Mouse (Mus musculus) heart, embryonic 13.5 days (tissue): Measurements from ENCODE around the gene Ppip5k1. TPM values are rescaled to one million over a fixed set of nuclear protein-coding genes. Genes with fewer than 3 reads are reported as not detected.

Experiments used
- ATAC-seq: fragments of 200-750 bp; cut with Nextera tagmentation; 2 replicates; pipeline ENCODE4 v1.8.0; 2017; ENCODE audit warnings: moderate TSS enrichment; ENCODE audit not compliant: insufficient number of reproducible peaks, low FRiP score, low TSS enrichment; ENCODE audit errors: extremely low read depth
- H3K27ac ChIP-seq: fragments of 300-500 bp; sonication (generic); replicated peaks from 2 replicates; pipeline ENCODE4 v1.5.1; 2015; ENCODE audit warnings: moderate library complexity, mild to moderate bottlenecking, inconsistent platforms
- H3K27me3 ChIP-seq: fragments of 300-500 bp; sonication (generic); replicated peaks from 2 replicates; pipeline ENCODE4 v1.6.1; 2015; ENCODE audit warnings: mild to moderate bottlenecking, inconsistent platforms
- H3K36me3 ChIP-seq: fragments of 300-500 bp; sonication (generic); 2 replicates; pipeline ENCODE4 v1.6.1; 2015; ENCODE audit warnings: mild to moderate bottlenecking, inconsistent platforms
- H3K4me1 ChIP-seq: fragments of 300-500 bp; sonication (generic); 2 replicates; pipeline ENCODE4 v1.6.1; 2015; ENCODE audit warnings: inconsistent platforms
- H3K4me2 ChIP-seq: fragments of 300-500 bp; sonication (generic); 2 replicates; pipeline ENCODE4 v1.6.1; 2015; ENCODE audit warnings: inconsistent platforms, mild to moderate bottlenecking, moderate library complexity
- H3K4me3 ChIP-seq: fragments of 300-500 bp; sonication (generic); 2 replicates; pipeline ENCODE4 v1.5.1; 2015; ENCODE audit warnings: moderate library complexity, mild to moderate bottlenecking, inconsistent platforms
- H3K9ac ChIP-seq: fragments of 300-500 bp; sonication (generic); 2 replicates; pipeline ENCODE4 v1.6.1; 2015; ENCODE audit warnings: inconsistent platforms, mild to moderate bottlenecking, moderate library complexity
- H3K9me3 ChIP-seq: fragments of 300-500 bp; sonication (generic); 2 replicates; pipeline ENCODE4 v1.6.1; 2016; ENCODE audit warnings: inconsistent platforms
- WGBS: fragments of 180-500 bp; shearing (Covaris S2); methylation state at CpG from one replicate; pipeline ENCODE4 v1.1.7; 2015; ENCODE audit warnings: mixed read lengths; 5-methylcytosine and 5-hydroxymethylcytosine counted together
- polyA plus RNA-seq: library from polyadenylated mRNA; unstranded; fragments of >200 nt; fragmentation: Nextera tagmentation; extraction: Ambion mirVana; gene quantifications from 2 replicates; pipeline ENCODE4 v1.2.1, GENCODE M21; 2015

Ppip5k1 gene
- polyA plus RNA-seq, 1 experiment from 2014 or later, result 9.9 TPM

GRCm38 (mm10) chr2:121287850-121288249, 67.3 kb downstream of the Ppip5k1 start:
- Histone ChIP-seq H3K9me3 (no peaks in the 10 kb centered on the region), H3K27me3 (peaks cover 43% of the 10 kb centered on the region), H3K27ac (no peak overlapping the region), H3K4me2 (no peak overlapping the region), H3K4me3 (no peak overlapping the region), H3K9ac (no peak overlapping the region), H3K4me1 (peaks cover 15% of the 10 kb centered on the region), H3K36me3 (no peaks in the 10 kb centered on the region)
- no peak for ATAC-seq
- WGBS, result 63% methylated on average over 2 of the region's 2 CpGs

GRCm38 (mm10) chr2:121271928-121272516, 83.2 kb downstream of the Ppip5k1 start:
- Histone ChIP-seq H3K4me3 (peak overlapping the region; percentile 93), H3K4me2 (peak overlapping the region; percentile 71), H3K9ac (peak overlapping the region; percentile 79), H3K9me3 (no peaks in the 10 kb centered on the region), H3K27me3 (no peaks in the 10 kb centered on the region), H3K27ac (peak overlapping the region; percentile 56), H3K36me3 (peaks cover 33% of the 10 kb centered on the region), H3K4me1 (peaks cover 18% of the 10 kb centered on the region)
- ATAC-seq, result no peak
- WGBS, result 23% methylated on average over 4 of the region's 4 CpGs

- WGBS, result under 1% methylated on average over 37 of the region's 37 CpGs
- peak; percentile 97 for ATAC-seq
Observed at GRCm38 (mm10) chr2:121271236-121271927, 83.8 kb downstream of the Ppip5k1 start, which contains the start of gene Trp53bp1. Gene Trp53bp1 (minus strand): TSS chr2:121271407.

GRCm38 (mm10) chr2:121270521-121271235, 84.5 kb downstream of the Ppip5k1 start:
- peak overlapping the region; percentile 93 for H3K4me3 ChIP-seq

More at GRCm38 (mm10) chr2:121271236-121271927, 83.8 kb downstream of the Ppip5k1 start, which contains the start of gene Trp53bp1:
- Histone ChIP-seq H3K4me3 (peak within 1 kb of the TSS; percentile 93), H3K4me2 (peak within 1 kb of the TSS; percentile 71), H3K4me1 (peaks cover 18% of the 10 kb centered on the region), H3K9ac (peak within 1 kb of the TSS; percentile 94), H3K27me3 (no peaks in the 10 kb centered on the region), H3K9me3 (no peaks in the 10 kb centered on the region), H3K36me3 (peaks cover 38% of the 10 kb centered on the region), H3K27ac (peak within 1 kb of the TSS; percentile 86)

GRCm38 (mm10) chr2:121268446-121268845, 86.8 kb downstream of the Ppip5k1 start:
- Histone ChIP-seq H3K36me3 (peaks cover 57% of the 10 kb centered on the region), H3K9ac (no peak overlapping the region), H3K9me3 (no peaks in the 10 kb centered on the region), H3K4me3 (no peak overlapping the region), H3K4me1 (peaks cover 18% of the 10 kb centered on the region), H3K4me2 (no peak overlapping the region), H3K27me3 (no peaks in the 10 kb centered on the region), H3K27ac (no peak overlapping the region)
- no peak for ATAC-seq
- WGBS, result 82% methylated on average over 8 of the region's 8 CpGs

More at GRCm38 (mm10) chr2:121270521-121271235, 84.5 kb downstream of the Ppip5k1 start:
- peaks cover 18% of the 10 kb centered on the region for H3K4me1 ChIP-seq
- 1% methylated on average over 35 of the region's 35 CpGs for WGBS
- peak overlapping the region; percentile 94 for H3K9ac ChIP-seq
- H3K27me3 ChIP-seq, result no peaks in the 10 kb centered on the region
- peak; percentile 28; the same call in 1 of the 2 replicates for ATAC-seq
- peak overlapping the region; percentile 86 for H3K27ac ChIP-seq
- H3K36me3 ChIP-seq, result peaks cover 40% of the 10 kb centered on the region
- no peaks in the 10 kb centered on the region for H3K9me3 ChIP-seq
- peak overlapping the region; percentile 71 for H3K4me2 ChIP-seq

Other genes with a start within 250 kb of the Ppip5k1 start
- gene Tgm7, start 245.6 kb downstream of the Ppip5k1 start, polyA plus RNA-seq, result not detected in 2 replicates
- gene Adal, start 215.0 kb downstream of the Ppip5k1 start, polyA plus RNA-seq, result 11.1 and 11.3 TPM in 2 replicates
- gene Lcmt2, start 214.7 kb downstream of the Ppip5k1 start, polyA plus RNA-seq, result 14.3 and 16.3 TPM in 2 replicates
- 32.4 and 32.5 TPM in 2 replicates for gene Tubgcp4, start 184.7 kb downstream of the Ppip5k1 start, polyA plus RNA-seq
- 5.3 and 5.8 TPM in 2 replicates for gene Zscan29, start 184.3 kb downstream of the Ppip5k1 start, polyA plus RNA-seq
- gene Trp53bp1, start 84.0 kb downstream of the Ppip5k1 start, polyA plus RNA-seq, result 44.5 and 44.6 TPM in 2 replicates
- 3.8 and 4.7 TPM in 2 replicates for gene Map1a, start 65.8 kb downstream of the Ppip5k1 start, polyA plus RNA-seq
- 0.37 and 0.47 TPM in 2 replicates for gene Ckmt1, start 2.3 kb upstream of the Ppip5k1 start, polyA plus RNA-seq
- not detected in 2 replicates for gene Strc, start 31.8 kb upstream of the Ppip5k1 start, polyA plus RNA-seq
- gene Pdia3, start 58.4 kb upstream of the Ppip5k1 start, polyA plus RNA-seq, result 524 and 560 TPM in 2 replicates
- 2.2 and 2.7 TPM in 2 replicates for gene Catsper2, start 58.4 kb upstream of the Ppip5k1 start, polyA plus RNA-seq
- gene Ell3, start 88.9 kb upstream of the Ppip5k1 start, polyA plus RNA-seq, result 1.4 and 1.6 TPM in 2 replicates
- gene Serf2, start 93.8 kb upstream of the Ppip5k1 start, polyA plus RNA-seq, result 522 and 573 TPM in 2 replicates
- gene Hypk, start 97.9 kb upstream of the Ppip5k1 start, polyA plus RNA-seq, result 96.3 and 106 TPM in 2 replicates
- 0.07 and 0.13 TPM in 2 replicates for gene Serinc4, start 101.4 kb upstream of the Ppip5k1 start, polyA plus RNA-seq
- gene Mfap1b, start 118.7 kb upstream of the Ppip5k1 start, polyA plus RNA-seq, result 39.7 and 42.0 TPM in 2 replicates
- gene Mfap1a, start 151.3 kb upstream of the Ppip5k1 start, polyA plus RNA-seq, result 16.3 and 20.6 TPM in 2 replicates
- gene Wdr76, start 151.3 kb upstream of the Ppip5k1 start, polyA plus RNA-seq, result 5.1 and 7.0 TPM in 2 replicates